Mouse (Mus musculus): ENCODE data around the gene Dbh.

GRCm38 (mm10) chr2:27215537-27215936, 50.5 kb downstream of the Dbh start:
- no peak for TF ChIP-seq CTCF (IDR thresholded peaks at IDR 0.05; ENCODE audit: insufficient read depth, low read depth, low read length)
- no peak for TF ChIP-seq POLR2A (IDR thresholded peaks at IDR 0.05; ENCODE audit: insufficient read depth, low read depth, low read length)
